Mouse (Mus musculus) testis, adult 2 months (tissue): ENCODE data around the gene Bmyc. TPM values are rescaled to one million over a fixed set of nuclear protein-coding genes. Genes with fewer than 3 reads are reported as not detected.

Source experiments
- H3K27ac ChIP-seq: fragments of 200-500 bp; 2 replicates; pipeline ENCODE4 v1.5.1; 2012; ENCODE audit warnings: low read depth, low read length; ENCODE audit not compliant: control insufficient read depth, insufficient read depth
- H3K27me3 ChIP-seq: fragments of 200-500 bp; 2 replicates; pipeline ENCODE4 v1.6.1; 2012; ENCODE audit warnings: mild to moderate bottlenecking, low read length, moderate library complexity; ENCODE audit not compliant: control insufficient read depth, insufficient read depth
- H3K36me3 ChIP-seq: fragments of 200-500 bp; 2 replicates; pipeline ENCODE4 v1.6.1; 2012; ENCODE audit warnings: mild to moderate bottlenecking, low read length; ENCODE audit not compliant: control insufficient read depth, insufficient read depth
- H3K4me1 ChIP-seq: fragments of 200-500 bp; 2 replicates; pipeline ENCODE4 v1.6.1; 2012; ENCODE audit warnings: low read length; ENCODE audit not compliant: control insufficient read depth, insufficient read depth
- H3K4me3 ChIP-seq: fragments of 200-500 bp; 2 replicates; pipeline ENCODE4 v1.5.1; 2012; ENCODE audit warnings: low read depth, mild to moderate bottlenecking, low read length, moderate library complexity, mixed read lengths; ENCODE audit not compliant: control insufficient read depth
- CTCF ChIP-seq: fragments of 200-500 bp; IDR thresholded peaks from 2 replicates; pipeline ENCODE4 v1.5.1; 2012; ENCODE audit warnings: low read depth, mild to moderate bottlenecking, inconsistent platforms, low read length, moderate library complexity; ENCODE audit not compliant: control insufficient read depth, insufficient read depth, insufficient replicate concordance
- POLR2A ChIP-seq: fragments of 200-500 bp; IDR thresholded peaks from 2 replicates; pipeline ENCODE4 v1.6.1; 2012; ENCODE audit warnings: low read depth, mild to moderate bottlenecking, inconsistent platforms, low read length, moderate library complexity; ENCODE audit not compliant: control insufficient read depth
- polyA plus RNA-seq: library from polyadenylated mRNA; depleted of rRNA; stranded (reverse); fragments of >200 nt; gene quantifications from 2 replicates; pipeline ENCODE4 v1.2.3, GENCODE M21; 2012; rRNA removed

Gene Bmyc
- polyA plus RNA-seq, 1 experiment = 6.3 TPM

- Histone ChIP-seq H3K36me3 (no peaks in the 10 kb centered on the region), H3K4me3 (no peak overlapping the region), H3K4me1 (no peaks in the 10 kb centered on the region), H3K27me3 (no peaks in the 10 kb centered on the region), H3K27ac (no peak overlapping the region)
- no peak for TF ChIP-seq POLR2A
- TF ChIP-seq CTCF = no peak
Observed at GRCm38 (mm10) chr2:25741671-25742070, 35.1 kb downstream of the Bmyc start.

GRCm38 (mm10) chr2:25754201-25754600 is 47.7 kb downstream of the Bmyc start:
- Histone ChIP-seq H3K4me3 (no peak overlapping the region), H3K4me1 (no peaks in the 10 kb centered on the region), H3K27me3 (no peaks in the 10 kb centered on the region), H3K36me3 (no peaks in the 10 kb centered on the region), H3K27ac (no peak overlapping the region)
- TF ChIP-seq POLR2A = no peak
- TF ChIP-seq CTCF = no peak

Other genes starting within 250 kb of the Bmyc start
- 0.78 and 11.8 TPM in 2 replicates for gene Clic3, start 249.9 kb upstream of the Bmyc start, polyA plus RNA-seq
- gene Paxx, start 245.6 kb upstream of the Bmyc start, polyA plus RNA-seq = 34.3 and 35.8 TPM in 2 replicates
- 311 and 369 TPM in 2 replicates for gene Ptgds, start 236.7 kb upstream of the Bmyc start, polyA plus RNA-seq
- 5.7 TPM in 1 of 2 replicates, not detected in the other for gene Lcn12, start 212.8 kb upstream of the Bmyc start, polyA plus RNA-seq
- 137 and 166 TPM in 2 replicates for gene Fbxw5, start 206.0 kb upstream of the Bmyc start, polyA plus RNA-seq
- 58.4 and 70.5 TPM in 2 replicates for gene C8g, start 205.0 kb upstream of the Bmyc start, polyA plus RNA-seq
- gene Traf2, start 159.8 kb upstream of the Bmyc start, polyA plus RNA-seq = 12.2 and 12.7 TPM in 2 replicates
- 170 and 227 TPM in 2 replicates for gene Edf1, start 148.9 kb upstream of the Bmyc start, polyA plus RNA-seq
- 1.7 and 8.5 TPM in 2 replicates for gene Mamdc4, start 131.9 kb upstream of the Bmyc start, polyA plus RNA-seq
- 102 and 112 TPM in 2 replicates for gene Phpt1, start 131.5 kb upstream of the Bmyc start, polyA plus RNA-seq
- gene Ajm1, start 125.0 kb upstream of the Bmyc start, polyA plus RNA-seq = 0.11 and 0.19 TPM in 2 replicates
- gene Rabl6, start 98.2 kb upstream of the Bmyc start, polyA plus RNA-seq = 40.9 and 46.2 TPM in 2 replicates
- 101 and 107 TPM in 2 replicates for gene Ccdc183, start 89.1 kb upstream of the Bmyc start, polyA plus RNA-seq
- 24.0 and 26.8 TPM in 2 replicates for gene Tmem141, start 84.7 kb upstream of the Bmyc start, polyA plus RNA-seq
- gene Fcna, start 78.7 kb upstream of the Bmyc start, polyA plus RNA-seq = 0.07 and 0.54 TPM in 2 replicates
- gene Lcn8, start 53.6 kb upstream of the Bmyc start, polyA plus RNA-seq = not detected in 2 replicates
- not detected in 2 replicates for gene Lcn5, start 48.8 kb upstream of the Bmyc start, polyA plus RNA-seq
- not detected in 2 replicates for gene Lcn6, start 30.0 kb upstream of the Bmyc start, polyA plus RNA-seq
- gene Lcn10, start 24.0 kb upstream of the Bmyc start, polyA plus RNA-seq = not detected in 2 replicates
- not detected in 2 replicates for gene Obp2a, start 6.7 kb upstream of the Bmyc start, polyA plus RNA-seq
- not detected in 2 replicates for gene Obp2b, start 30.3 kb downstream of the Bmyc start, polyA plus RNA-seq
- not detected in 2 replicates for gene Lcn3, start 58.8 kb downstream of the Bmyc start, polyA plus RNA-seq
- not detected in 2 replicates for gene Lcn11, start 70.3 kb downstream of the Bmyc start, polyA plus RNA-seq
- 14.4 and 17.0 TPM in 2 replicates for gene Gm13539, start 75.5 kb downstream of the Bmyc start, polyA plus RNA-seq
- 55.2 and 62.6 TPM in 2 replicates for gene Glt6d1, start 109.1 kb downstream of the Bmyc start, polyA plus RNA-seq
- gene Lcn9, start 116.4 kb downstream of the Bmyc start, polyA plus RNA-seq = not detected in 2 replicates
- 8.0 and 8.5 TPM in 2 replicates for gene Sohlh1, start 140.5 kb downstream of the Bmyc start, polyA plus RNA-seq
- gene Kcnt1, start 157.0 kb downstream of the Bmyc start, polyA plus RNA-seq = 6.8 and 7.8 TPM in 2 replicates